Mouse (Mus musculus) liver, postnatal 0 days (tissue): Measurements from ENCODE around the gene Szt2.

Experiments
- CTCF ChIP-seq: sonication (generic); IDR thresholded peaks from 2 replicates; pipeline ENCODE4 v1.5.1; 2016; ENCODE audit warnings: antibody characterized with exemption, low read depth
- EP300 ChIP-seq: IDR thresholded peaks from 2 replicates; pipeline ENCODE4 v1.6.1; 2016; ENCODE audit warnings: antibody characterized with exemption, low read depth, mild to moderate bottlenecking

DNA sequence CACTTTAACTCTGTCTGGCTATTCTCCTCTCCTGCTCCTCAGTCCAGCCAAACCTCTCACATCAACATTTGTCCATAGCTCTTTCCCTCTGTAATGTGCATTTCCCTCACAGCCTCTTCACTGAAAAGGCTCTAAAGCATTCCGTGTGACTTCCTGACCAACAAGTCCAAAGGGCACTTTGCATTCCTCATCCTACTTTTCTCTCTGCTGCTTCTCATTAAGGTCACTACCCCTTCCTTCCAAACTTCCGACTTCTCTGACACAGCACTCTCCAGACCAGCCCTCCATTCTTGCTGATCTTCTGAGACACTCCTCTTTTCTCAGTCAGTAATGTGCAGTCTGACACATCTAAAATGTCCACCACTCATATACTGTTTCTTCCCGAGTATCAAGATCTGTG is 12.6 kb downstream of the Szt2 start:
- TF ChIP-seq CTCF (no peak), EP300 (no peak)
